Mouse (Mus musculus): Measurements from ENCODE around the gene Atp2a3.

DNA sequence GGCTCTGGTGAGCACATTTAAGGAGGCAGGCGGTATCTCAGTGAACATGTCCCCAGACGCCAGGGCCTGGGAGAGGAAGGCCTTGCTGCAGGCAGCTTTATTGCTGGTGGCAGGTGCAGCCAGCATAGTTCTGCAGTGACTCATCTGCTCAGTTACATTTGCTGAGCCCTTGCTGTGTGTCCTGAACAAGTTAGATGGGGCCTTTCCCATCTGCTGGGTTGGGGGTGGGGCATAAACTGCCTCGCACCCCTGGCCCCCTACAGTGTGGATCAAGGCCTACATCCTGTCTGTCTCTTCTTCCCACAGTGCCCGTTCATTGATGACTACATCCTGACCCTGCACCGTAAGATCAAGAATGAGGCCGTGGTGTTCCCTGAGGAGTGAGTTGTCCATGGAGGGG is 75.9 kb downstream of the Atp2a3 start:
- TF ChIP-seq POLR2A (IDR thresholded peaks at IDR 0.05; ENCODE audit: insufficient read length, low read depth) (no peak), MAX (IDR thresholded peaks at IDR 0.05; ENCODE audit: low read depth) (no peak), CEBPB (IDR thresholded peaks at IDR 0.05; ENCODE audit: insufficient read depth, poor library complexity, severe bottlenecking) (no peak), MYOD1 (IDR thresholded peaks at IDR 0.05; ENCODE audit: control insufficient read depth in 1 of 3, insufficient read length in 2 of 3, low read depth in 2 of 3) (peak; percentile 91 to 100 (median 100)), POLR2AphosphoS2 (IDR thresholded peaks at IDR 0.05; ENCODE audit: insufficient read length, low read depth) (no peak), USF1 (IDR thresholded peaks at IDR 0.05; ENCODE audit: low read depth) (no peak), TCF12 (IDR thresholded peaks at IDR 0.05; ENCODE audit: insufficient read depth, poor library complexity, severe bottlenecking) (peak; percentile 55), SRF (IDR thresholded peaks at IDR 0.05; ENCODE audit: control insufficient read depth, insufficient read length, low read depth) (no peak), E2F4 (IDR thresholded peaks at IDR 0.05; ENCODE audit: insufficient read depth) (no peak), MYOG (IDR thresholded peaks at IDR 0.05; ENCODE audit: control insufficient read depth in 1 of 3, insufficient read depth in 1 of 3, insufficient read length in 2 of 3, low read depth in 2 of 3) (peak; percentile 63 to 98 (median 86)), REST (IDR thresholded peaks at IDR 0.05; ENCODE audit: insufficient read depth, insufficient read length) (no peak)

Measured in myocyte (in vitro differentiated cells).